Mouse (Mus musculus): ENCODE data around the gene Tmc7. TPM values are rescaled to one million over a fixed set of nuclear protein-coding genes. Genes with fewer than 3 reads are reported as not detected.

The Tmc7 gene
- total RNA-seq, 4 experiments from 2014 or later: 15.9 to 18.6 (median 18.0) TPM

DNA sequence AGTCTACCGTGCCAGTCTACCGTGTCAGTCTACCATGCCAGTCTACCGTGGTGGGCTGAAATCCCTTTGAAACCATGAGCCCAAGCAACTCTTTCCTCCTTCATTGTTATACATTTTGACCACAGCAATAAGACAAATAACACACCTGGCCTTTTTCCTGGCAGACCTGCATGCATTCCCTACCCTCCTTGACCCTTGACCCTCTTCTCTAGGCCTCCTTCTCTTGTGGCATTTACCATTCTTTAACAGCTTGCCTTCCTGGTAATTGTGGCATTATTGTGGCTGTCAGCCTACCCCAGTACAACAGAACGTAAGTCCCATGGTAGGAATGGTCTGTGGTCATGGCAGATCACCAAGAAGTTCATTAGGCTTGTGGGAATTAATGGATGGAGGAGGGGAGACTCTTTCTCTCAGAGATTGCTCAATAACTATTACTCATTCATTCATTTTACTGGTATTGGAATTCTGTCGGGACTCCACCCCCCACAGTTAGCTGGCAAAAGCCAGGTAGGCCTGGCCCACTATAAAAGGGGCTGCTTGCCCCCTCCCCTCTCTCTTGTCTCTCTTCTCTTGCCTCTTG is 6.3 kb upstream of the Tmc7 start:
- DNase-seq (ENCODE audit: low spot score in 2 of 2): no peak

- no peak for DNase-seq (ENCODE audit: low spot score in 2 of 2)
These were observed 1.3 kb upstream of the Tmc7 start for GRCm38 (mm10) chr7:118585856-118586255.

DNA sequence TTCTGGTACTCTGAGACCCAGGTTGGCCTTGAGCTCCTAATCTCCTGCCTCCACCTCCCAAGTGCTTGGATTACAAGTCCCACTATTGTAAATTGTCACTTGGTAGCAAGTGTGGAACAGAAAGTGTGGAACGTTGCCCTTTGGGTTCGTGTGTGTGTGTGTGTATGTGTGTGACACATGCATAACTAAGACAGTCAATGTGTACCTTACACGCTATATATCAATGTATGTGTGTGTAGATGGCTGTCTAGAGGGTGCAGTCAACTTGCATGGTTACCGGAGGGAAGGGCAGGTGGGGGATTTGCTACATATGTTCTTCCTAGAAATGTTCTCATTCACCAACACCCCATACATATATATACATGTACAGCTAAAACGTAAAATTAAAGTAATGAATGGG is 390 bp upstream of the Tmc7 start:
- DNase-seq (ENCODE audit: low spot score in 2 of 2): no peak

- no peak for DNase-seq (ENCODE audit: low spot score in 2 of 2)
These were observed 715 bp downstream of the Tmc7 start for GRCm38 (mm10) chr7:118583821-118584220.

GRCm38 (mm10) chr7:118579938-118580337 is 4.6 kb downstream of the Tmc7 start:
- DNase-seq (ENCODE audit: low spot score in 2 of 2): no peak

DNA sequence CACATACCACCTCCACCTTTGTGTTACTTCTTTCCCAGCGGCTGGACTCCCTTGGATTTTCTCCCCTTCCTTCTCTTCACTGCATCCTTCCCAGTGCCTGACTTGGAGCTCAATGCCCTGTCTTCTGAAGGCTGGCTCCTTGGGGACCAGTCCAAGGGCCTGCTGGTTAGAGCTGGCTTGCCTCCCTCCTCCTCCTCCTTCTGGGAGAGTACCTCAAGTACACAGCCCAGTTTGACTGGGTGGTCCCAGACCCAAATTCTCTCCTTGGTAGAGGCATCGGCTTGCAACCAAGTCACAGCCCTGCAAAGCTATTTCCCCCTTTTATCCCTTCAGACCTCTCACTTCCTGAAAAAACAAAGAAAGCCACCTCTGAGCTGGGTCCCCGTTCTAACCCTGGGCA is 6.3 kb downstream of the Tmc7 start:
- DNase-seq (ENCODE audit: low spot score in 2 of 2): no peak

GRCm38 (mm10) chr7:118572039-118572438 is 12.5 kb downstream of the Tmc7 start:
- DNase-seq (ENCODE audit: low spot score in 2 of 2): no peak

DNA sequence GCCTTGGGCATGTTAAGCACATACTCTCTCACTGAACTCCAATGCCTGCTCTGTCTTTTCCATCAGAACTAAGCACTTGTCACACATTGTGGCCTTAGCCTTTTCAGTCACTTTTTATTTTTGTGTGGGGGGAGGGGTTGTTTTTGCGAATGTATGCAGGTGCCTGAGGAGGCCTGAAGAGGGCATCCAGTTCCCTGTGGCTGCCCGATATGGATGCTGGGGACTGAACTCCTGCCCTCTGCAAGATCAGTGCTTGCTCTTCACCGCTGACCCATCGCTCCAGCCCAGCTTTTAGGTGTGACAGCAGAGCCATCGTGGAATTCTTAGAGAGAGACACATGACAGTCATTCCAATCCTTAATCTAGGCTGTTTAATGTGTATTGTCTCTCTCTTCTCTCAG is 13.2 kb downstream of the Tmc7 start:
- DNase-seq (ENCODE audit: low spot score in 2 of 2): no peak

GRCm38 (mm10) chr7:118569121-118569543 is 15.4 kb downstream of the Tmc7 start:
- peak; percentile 51 to 83 for DNase-seq (ENCODE audit: low spot score in 2 of 2)

DNA sequence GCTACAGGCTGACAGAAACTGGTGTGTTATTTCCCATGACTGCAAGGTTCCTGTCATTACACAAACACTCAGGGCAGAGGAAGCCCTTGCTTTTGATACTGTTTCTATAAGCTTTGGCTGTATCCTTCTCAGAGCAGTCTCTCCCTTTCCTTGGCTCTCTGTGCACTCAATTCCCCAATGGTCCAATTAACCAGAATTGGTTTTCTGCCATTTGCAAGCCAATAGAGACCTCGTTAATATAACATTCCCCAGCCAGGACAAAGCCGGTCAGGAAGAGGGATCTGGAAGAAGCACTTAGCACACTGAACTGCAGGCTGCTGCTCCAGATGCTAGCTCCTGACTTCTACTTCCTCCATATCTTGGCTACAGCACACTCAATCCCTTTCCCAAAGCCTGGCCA is 30.2 kb downstream of the Tmc7 start:
- DNase-seq (ENCODE audit: low spot score in 2 of 2): no peak

- no peak for DNase-seq (ENCODE audit: low spot score in 2 of 2)
These were observed 30.7 kb downstream of the Tmc7 start for GRCm38 (mm10) chr7:118553881-118554280.

DNA sequence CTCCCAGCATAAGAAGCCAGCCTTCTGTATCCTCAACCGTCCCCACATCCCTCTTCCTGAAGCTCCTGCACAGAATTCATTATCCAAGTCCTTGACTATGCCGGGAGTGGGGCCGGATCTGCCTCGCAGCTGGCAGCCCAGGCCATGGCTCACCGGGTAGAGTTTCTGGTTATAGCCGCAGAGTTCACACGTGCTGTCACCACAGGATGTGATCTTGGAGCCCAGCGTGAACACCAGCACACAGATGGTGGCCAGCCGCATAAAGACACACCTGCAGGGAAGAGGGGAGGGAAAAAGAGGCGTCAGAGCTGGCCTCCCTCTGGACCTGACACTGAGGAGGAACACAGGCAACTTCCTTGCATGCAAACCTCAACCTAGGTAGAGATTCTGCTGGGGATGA is 37.1 kb downstream of the Tmc7 start:
- no peak for DNase-seq (ENCODE audit: low spot score in 2 of 2)

GRCm38 (mm10) chr7:118544128-118544527 is 40.4 kb downstream of the Tmc7 start:
- DNase-seq (ENCODE audit: low spot score in 2 of 2): no peak

DNA sequence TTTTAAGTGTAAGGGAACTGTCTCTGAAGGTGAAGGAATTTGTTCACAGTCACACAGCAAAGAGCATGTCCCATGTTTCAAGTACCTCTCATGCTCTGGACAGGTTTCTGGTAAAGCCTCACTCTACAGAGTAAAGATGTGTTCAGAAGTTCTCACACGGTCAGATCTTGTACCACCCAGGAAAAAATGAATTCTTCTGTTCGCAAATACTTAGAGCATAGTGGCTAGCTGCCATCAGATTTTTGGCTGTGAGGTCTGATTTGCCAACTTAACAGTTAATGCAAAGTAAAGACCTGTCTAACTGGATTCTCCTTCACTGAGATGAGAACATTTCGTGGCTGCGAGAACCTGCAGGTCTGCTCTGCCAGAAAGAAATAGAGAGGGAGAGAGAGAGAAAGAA is 49.5 kb downstream of the Tmc7 start:
- no peak for DNase-seq (ENCODE audit: low spot score in 2 of 2)

DNA sequence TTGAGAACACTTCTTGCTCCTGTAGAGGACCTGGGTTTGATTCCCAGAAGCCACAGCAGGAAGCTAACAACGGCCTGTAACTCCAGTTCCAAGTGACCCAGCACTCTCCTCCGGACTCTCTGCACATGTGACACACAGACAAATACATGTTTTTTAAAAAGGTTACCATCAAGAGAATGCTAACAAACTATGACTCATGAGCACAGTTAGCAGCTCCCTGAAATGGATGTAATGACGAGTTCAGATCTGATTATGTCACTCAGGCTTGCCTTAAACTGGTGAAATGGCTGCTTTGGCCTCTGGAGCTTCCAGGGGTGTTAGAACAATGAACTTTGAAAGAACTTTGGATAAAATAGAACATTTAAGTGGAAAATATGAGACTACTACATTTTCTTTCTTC is 50.2 kb downstream of the Tmc7 start:
- no peak for DNase-seq (ENCODE audit: low spot score in 2 of 2)

DNA sequence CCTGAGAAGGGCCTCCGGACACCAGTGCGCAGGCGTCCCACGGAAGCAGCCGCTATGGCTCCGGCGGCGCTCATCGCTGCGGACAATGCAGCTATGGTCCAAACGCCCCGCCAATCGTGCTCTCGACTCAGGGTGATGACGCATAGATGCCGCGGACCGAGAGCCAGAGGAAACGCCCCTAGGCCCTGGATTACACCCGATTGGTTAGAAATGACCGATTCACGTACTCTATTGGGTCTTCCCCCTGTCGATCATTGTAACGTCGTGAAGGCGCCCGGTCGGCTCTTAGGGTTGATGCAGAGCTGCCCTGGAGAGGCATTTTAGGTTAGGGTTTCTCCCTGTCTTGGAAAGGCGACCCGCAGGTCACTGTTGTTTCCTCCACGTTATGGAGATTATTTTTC is 51.4 kb downstream of the Tmc7 start, which contains the start of gene Coq7:
Gene Coq7, minus strand, starts transcription at position 179 of the 401 bp plus-strand sequence.
- peak; percentile 95 to 97 for DNase-seq (ENCODE audit: low spot score in 2 of 2)

DNA sequence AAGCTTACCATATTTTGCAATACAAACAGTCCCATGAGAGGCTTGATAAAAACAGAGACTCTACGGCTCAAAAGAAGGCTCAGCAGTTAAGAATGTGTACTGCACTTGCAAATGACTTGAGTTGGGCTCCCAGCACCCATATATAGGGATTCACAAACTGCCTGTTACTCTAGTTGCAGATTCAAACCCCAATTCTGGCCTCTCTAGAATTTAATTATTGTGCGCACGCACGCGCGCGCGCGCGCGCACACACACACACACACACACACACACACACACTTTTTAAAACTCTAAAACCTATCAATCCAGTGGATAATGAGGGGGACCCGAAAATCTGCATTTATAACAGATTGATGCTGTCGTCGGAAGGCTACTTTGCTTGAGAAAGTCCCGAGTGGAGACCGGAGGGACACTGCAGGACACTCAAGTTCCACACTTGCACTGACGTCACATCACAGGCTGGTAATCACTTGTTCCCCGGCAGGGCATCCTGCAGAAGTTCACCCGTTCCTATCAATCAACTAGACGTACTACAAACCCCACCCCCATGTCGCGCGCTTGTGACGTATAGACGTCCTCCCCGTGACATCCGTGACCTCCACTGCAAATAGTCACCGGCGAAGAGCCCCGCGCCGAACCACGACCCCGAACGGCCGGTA is 51.9 kb downstream of the Tmc7 start:
- peak; percentile 97 for DNase-seq (ENCODE audit: low spot score in 2 of 2)

DNA sequence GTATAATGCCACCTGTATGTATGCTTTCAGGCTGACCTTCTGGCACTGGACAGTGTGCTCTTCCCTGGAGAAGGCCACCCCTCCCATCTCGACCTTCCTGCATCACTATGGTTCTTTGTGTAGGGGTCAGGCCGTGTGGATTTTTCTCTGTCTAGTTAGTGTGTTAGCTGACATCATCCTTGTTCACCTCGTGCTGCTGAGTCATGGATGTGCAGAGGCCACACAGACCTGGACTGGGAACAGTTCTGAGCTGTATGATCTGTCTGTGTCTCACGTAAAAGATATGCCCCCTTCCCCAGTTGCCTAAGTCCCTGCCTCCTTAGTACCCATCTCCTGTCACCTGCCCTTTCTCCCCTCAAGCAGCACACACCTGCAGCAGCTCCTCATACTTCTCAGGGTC is 57.6 kb downstream of the Tmc7 start:
- no peak for DNase-seq (ENCODE audit: low spot score in 2 of 2)

DNA sequence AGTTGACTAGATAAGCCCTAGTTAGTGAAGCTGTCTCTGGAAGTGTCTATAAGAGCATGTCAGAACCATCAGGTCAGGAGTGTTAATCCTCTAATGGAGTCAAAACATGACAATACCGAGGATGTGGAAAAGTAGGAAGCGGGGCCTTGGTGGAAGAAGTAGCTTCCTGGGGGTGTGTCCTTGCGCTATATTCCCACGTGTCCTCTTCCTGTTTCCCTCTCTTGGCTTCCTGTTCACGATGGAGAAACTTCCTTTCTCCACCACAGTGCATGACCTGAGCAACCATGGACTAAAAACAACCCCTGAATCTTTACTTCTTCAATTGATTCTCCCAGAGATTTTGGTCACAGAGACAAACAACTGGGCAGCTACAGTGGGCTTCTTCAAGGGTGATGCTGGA is 62.5 kb downstream of the Tmc7 start:
- no peak for DNase-seq (ENCODE audit: low spot score in 2 of 2)

DNA sequence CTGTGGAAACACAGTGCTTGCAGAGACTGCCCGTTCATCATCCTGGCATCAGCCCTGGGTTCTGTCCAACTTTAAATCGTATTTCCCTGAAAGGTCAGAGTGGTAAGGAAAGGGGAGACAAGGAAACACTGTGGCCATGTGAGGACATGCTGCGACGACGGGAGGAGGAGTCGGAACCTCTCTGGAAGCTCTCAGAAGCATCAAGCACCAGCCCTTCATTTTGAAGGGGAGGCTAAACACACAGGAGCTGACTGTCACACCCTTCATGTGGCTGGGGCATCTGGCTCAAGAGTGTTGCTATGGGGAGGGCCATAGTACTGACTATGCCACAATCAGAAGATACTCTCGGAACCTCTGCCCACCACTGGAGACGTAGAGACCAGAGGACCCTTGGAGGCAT is 64.9 kb downstream of the Tmc7 start:
- DNase-seq (ENCODE audit: low spot score in 2 of 2): no peak

- DNase-seq (ENCODE audit: low spot score in 2 of 2): peak; percentile 38 to 61
These were observed 65.8 kb downstream of the Tmc7 start for GRCm38 (mm10) chr7:118518687-118519086.

DNA sequence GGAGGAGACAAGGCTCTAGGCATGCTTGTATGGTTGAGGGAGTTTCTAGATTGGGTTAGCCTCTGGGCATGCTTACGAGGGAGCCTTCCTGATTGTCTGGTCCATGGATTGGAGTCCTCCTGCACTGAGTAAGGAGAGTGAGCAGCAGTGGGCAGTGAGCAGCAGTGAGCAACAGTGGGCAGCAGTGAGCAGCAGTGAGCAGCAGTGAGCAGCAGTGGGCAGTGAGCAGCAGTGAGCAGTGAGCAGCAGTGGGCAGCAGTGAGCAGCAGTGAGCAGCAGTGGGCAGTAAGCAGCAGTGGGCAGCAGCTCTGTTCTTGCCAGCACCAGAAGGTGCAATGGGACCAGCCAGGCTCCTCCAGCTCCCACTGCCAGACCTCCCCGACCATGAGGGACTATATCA is 66.7 kb downstream of the Tmc7 start:
- no peak for DNase-seq (ENCODE audit: low spot score in 2 of 2)

DNA sequence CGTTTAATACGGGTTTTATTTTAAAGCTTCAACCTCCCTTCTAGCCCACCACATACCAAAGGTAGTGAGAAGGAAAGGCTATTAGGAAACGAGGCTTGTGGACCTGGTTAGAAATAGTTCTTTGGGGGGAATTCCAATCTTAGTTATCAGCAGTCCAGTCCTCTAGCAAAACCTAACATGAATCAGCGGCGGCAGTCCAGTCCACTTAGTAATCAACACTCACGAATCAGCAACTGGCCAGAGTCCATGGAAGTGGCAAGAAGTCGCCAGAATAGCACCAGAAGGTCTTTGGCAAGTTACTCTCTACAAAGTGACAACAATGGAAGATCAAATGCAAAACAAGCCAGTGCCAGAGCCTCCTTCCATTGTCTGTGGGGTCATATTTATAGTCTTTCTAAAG is 76.0 kb downstream of the Tmc7 start:
- DNase-seq (ENCODE audit: low spot score in 2 of 2): no peak
